ENCODE assay signal across 30 mouse cellular contexts in genomic region chr2:51049834-51050170, GRCm38 (mm10).
DNase-seq lines count a peak whose midpoint lies in the region; ATAC-seq and TF ChIP-seq lines count a peak whose summit lies in the region.
"Had no signal": no experiment of that assay in that cellular context is flagged by ENCODE, and none has a peak within 500 bp of the region (broad histone marks: within the 10 kb centered on the region; RNA-seq: fewer than 3 reads in every experiment).

No protein-coding gene starts in this region.

- in situ Hi-C loops in ES-E14 (cut with MboI; ENCODE audit: low sequenced_read_pairs in 2 of 2, unreplicated experiment in 2 of 2): no loop called here

- H3K36me3 ChIP-seq in ES-Bruce4 (ENCODE audit: control insufficient read depth, insufficient read depth, low read length, poor library complexity, severe bottlenecking) (no peaks in the 10 kb centered on the region), ES-E14 (ENCODE audit: control insufficient read depth, insufficient read depth, low read length, poor library complexity, severe bottlenecking) (no peaks in the 10 kb centered on the region)
- H3K36me3 ChIP-seq: embryonic facial prominence, embryonic 10.5 days; embryonic facial prominence, embryonic 13.5 days; forebrain, embryonic 12.5 days; G1E; heart, embryonic 10.5 days; heart, embryonic 13.5 days; hindbrain, embryonic 15.5 days had no signal

- H3K4me3 ChIP-seq in ES-Bruce4 (ENCODE audit: low read depth, low read length): no peak overlapping the region
- no peak overlapping the region for H3K4me3 ChIP-seq in ES-E14 (ENCODE audit: insufficient read depth in 1 of 2, low read depth in 1 of 2, low read length in 2 of 2, poor library complexity in 1 of 2, severe bottlenecking in 1 of 2)
- H3K4me3 ChIP-seq: embryonic facial prominence, embryonic 10.5 days; embryonic facial prominence, embryonic 13.5 days; erythroblast, embryonic 14.5 days; forebrain, embryonic 12.5 days; heart, adult 2 months; heart, embryonic 10.5 days; heart, embryonic 13.5 days; hindbrain, embryonic 15.5 days had no signal

- TF ChIP-seq CTCF in ES-Bruce4 (IDR thresholded peaks at IDR 0.05; ENCODE audit: low read depth, low read length): no peak

- H3K27me3 ChIP-seq in ES-Bruce4 (ENCODE audit: control insufficient read depth, insufficient read depth, low read length, poor library complexity, severe bottlenecking): no peaks in the 10 kb centered on the region
- H3K27me3 ChIP-seq: CH12.LX; embryonic facial prominence, embryonic 13.5 days; forebrain, embryonic 12.5 days; heart, embryonic 13.5 days; hindbrain, embryonic 15.5 days; Patski had no signal

- no peak for TF ChIP-seq POLR2A in ES-Bruce4 (IDR thresholded peaks at IDR 0.05; ENCODE audit: insufficient read depth, low read length)

- H3K4me1 ChIP-seq in ES-Bruce4 (ENCODE audit: control insufficient read depth, insufficient read depth, low read length) (peaks cover 7% of the 10 kb centered on the region), ES-E14 (ENCODE audit: control insufficient read depth in 2 of 2, insufficient read depth in 2 of 2, low read length in 2 of 2, poor library complexity in 1 of 2) (peaks cover 2 to 3% of the 10 kb centered on the region in 2 experiments; a peak in 2 of 4 replicates)
- H3K4me1 ChIP-seq: heart, embryonic 10.5 days; heart, embryonic 13.5 days; hindbrain, embryonic 15.5 days had no signal

- H3K9ac ChIP-seq in ES-Bruce4 (ENCODE audit: low read depth, poor library complexity, severe bottlenecking) (no peak overlapping the region), ES-E14 (ENCODE audit: insufficient read depth, low read depth, low read length, poor library complexity, severe bottlenecking) (no peak overlapping the region)
- H3K9ac ChIP-seq: embryonic facial prominence, embryonic 13.5 days; forebrain, embryonic 12.5 days; heart, embryonic 13.5 days; hindbrain, embryonic 15.5 days had no signal

- DNase-seq in ES-E14 (ENCODE audit: low read depth, low spot score) (peak; percentile 60), ZHBTc4 (ENCODE audit: low read depth, low spot score) (peak; percentile 88)
- DNase-seq in cerebellum, adult 9-11 months: no peak
- no peak for DNase-seq in cerebellum, postnatal 14 days
- DNase-seq: adrenal gland, postnatal 10 days; adrenal gland, postnatal 36 days; B cell, adult 2 months; cerebellum, adult 18-20 months; cerebellum, adult 9-10 months; cerebellum, postnatal 36 days; embryo, embryonic 11 days; gastrocnemius, postnatal 10 days; gastrocnemius, postnatal 36 days; heart, adult 2 months; heart, postnatal 14 days; heart, postnatal 4 days; kidney, adult 2 months had no signal

- H3K27ac ChIP-seq in ES-Bruce4 (ENCODE audit: insufficient read depth, low read length) (peak overlapping the region; percentile 99), ES-E14 (ENCODE audit: insufficient read depth, low read depth, low read length, poor library complexity, severe bottlenecking) (peak overlapping the region; percentile 90; the same call in 1 of the 2 replicates)
- H3K27ac ChIP-seq: embryonic facial prominence, embryonic 10.5 days; embryonic facial prominence, embryonic 13.5 days; forebrain, embryonic 12.5 days; heart, adult 2 months; heart, embryonic 10.5 days; heart, embryonic 13.5 days; hindbrain, embryonic 15.5 days had no signal

- H3K9me3 ChIP-seq in ES-Bruce4 (replicated peaks; ENCODE audit: control insufficient read depth, insufficient read depth, low read length, poor library complexity, severe bottlenecking) (no peaks in the 10 kb centered on the region), ES-E14 (ENCODE audit: control insufficient read depth, insufficient read depth, low read depth, low read length) (no peaks in the 10 kb centered on the region)
- H3K9me3 ChIP-seq: embryonic facial prominence, embryonic 10.5 days; embryonic facial prominence, embryonic 13.5 days; forebrain, embryonic 12.5 days; heart, embryonic 10.5 days; hindbrain, embryonic 15.5 days had no signal

- TF ChIP-seq EP300 in ES-Bruce4 (IDR thresholded peaks at IDR 0.05; ENCODE audit: insufficient read depth, low read depth, low read length): 0 out of 2 replicates have a peak, but pooled peaks have one; percentile 30

- no peak for ATAC-seq in monocyte, adult 5-6 weeks (replicated peaks; ENCODE audit: insufficient number of reproducible peaks, low FRiP score, low TSS enrichment, poor library complexity, severe bottlenecking)
- ATAC-seq: forebrain, embryonic 16.5 days; Patski had no signal

TF ChIP-seq in ES-E14, 5 proteins besides CTCF, POLR2A, EP300 and RAD21:
- no peak for TF ChIP-seq HCFC1 (IDR thresholded peaks at IDR 0.05; ENCODE audit: borderline replicate concordance, insufficient read depth, low read length)

Comparison
In these comparisons a context has a peak if more than half of its experiments do, and no peak if none do; other contexts are left out.
1. DNase-seq: peak in ES-E14 (single experiment) and ZHBTc4 (single experiment); none in cerebellum, adult 9-11 months (single experiment) and cerebellum, postnatal 14 days (0 of 2).